Mouse (Mus musculus): Measurements from ENCODE around the gene Gramd4.
A peak's percentile ranks its signal among the peaks of the same experiment; 100 is the strongest.

Gramd4 gene

GRCm38 (mm10) chr15:86057413-86057812, at the start of gene Gramd4:
Gramd4 (plus strand) TSS chr15:86057695.
- no peak for DNase-seq

GRCm38 (mm10) chr15:86013130-86013529, 44.4 kb upstream of the Gramd4 start:
- no peak for DNase-seq

- DNase-seq = no peak
These were observed 43.8 kb upstream of the Gramd4 start for GRCm38 (mm10) chr15:86013656-86014055.

- no peak for DNase-seq
These were observed 42.5 kb upstream of the Gramd4 start for GRCm38 (mm10) chr15:86015026-86015425.

- peak in 1 of 2 experiments; percentile 46 for DNase-seq
These were observed 41.5 kb upstream of the Gramd4 start for GRCm38 (mm10) chr15:86015860-86016541.

- DNase-seq = no peak
These were observed 40.2 kb upstream of the Gramd4 start for GRCm38 (mm10) chr15:86017336-86017735.

GRCm38 (mm10) chr15:86018753-86019512, 38.6 kb upstream of the Gramd4 start:
- no peak for DNase-seq

GRCm38 (mm10) chr15:86020008-86020407, 37.5 kb upstream of the Gramd4 start:
- DNase-seq = no peak

GRCm38 (mm10) chr15:86021301-86021700, 36.2 kb upstream of the Gramd4 start:
- DNase-seq = no peak

GRCm38 (mm10) chr15:86021971-86022370, 35.5 kb upstream of the Gramd4 start:
- DNase-seq = no peak

GRCm38 (mm10) chr15:86027871-86028270, 29.6 kb upstream of the Gramd4 start:
- peak in 1 of 2 experiments; percentile 60 for DNase-seq

GRCm38 (mm10) chr15:86029981-86030380, 27.5 kb upstream of the Gramd4 start:
- DNase-seq = no peak

GRCm38 (mm10) chr15:86032811-86033190, 24.7 kb upstream of the Gramd4 start:
- DNase-seq = peak in 1 of 2 experiments; percentile 41

GRCm38 (mm10) chr15:86033191-86033841, 24.2 kb upstream of the Gramd4 start, which contains the start of gene Celsr1:
Celsr1 (minus strand) TSS chr15:86033777.
- DNase-seq = peak in 1 of 2 experiments; percentile 44

GRCm38 (mm10) chr15:86034021-86034523, 23.4 kb upstream of the Gramd4 start:
- peak; percentile 67 to 82 for DNase-seq

GRCm38 (mm10) chr15:86034781-86035360, 22.6 kb upstream of the Gramd4 start:
- no peak for DNase-seq

GRCm38 (mm10) chr15:86035913-86036312, 21.6 kb upstream of the Gramd4 start:
- DNase-seq = no peak

GRCm38 (mm10) chr15:86038802-86039201, 18.7 kb upstream of the Gramd4 start:
- DNase-seq = peak; percentile 73 to 77

- no peak for DNase-seq
These were observed 16.1 kb upstream of the Gramd4 start for GRCm38 (mm10) chr15:86041421-86041820.

GRCm38 (mm10) chr15:86042364-86042763, 15.1 kb upstream of the Gramd4 start:
- peak in 1 of 2 experiments; percentile 33 for DNase-seq

- DNase-seq = no peak
These were observed 8.0 kb upstream of the Gramd4 start for GRCm38 (mm10) chr15:86049510-86049909.

- DNase-seq = no peak
These were observed 7.2 kb upstream of the Gramd4 start for GRCm38 (mm10) chr15:86050170-86050743.
